Mouse (Mus musculus) forebrain, postnatal 0 days (tissue): Measurements from ENCODE around the gene Cckbr. TPM values are rescaled to one million over a fixed set of nuclear protein-coding genes. Genes with fewer than 3 reads are reported as not detected.
"Not testable (repeated sequence)": the region's sequence is repeated elsewhere in the genome, so short reads cannot be mapped to it uniquely, and the experiment has no call there.

Experiments used
- ATAC-seq: fragments of 200-750 bp; cut with Nextera tagmentation; 2 replicates; pipeline ENCODE4 v1.8.0; 2017; ENCODE audit warnings: mild to moderate bottlenecking, moderate library complexity
- DNase-seq: peaks from one replicate; pipeline ENCODE4 v3.0.0-alpha.2; 2015
- H3K27ac ChIP-seq: fragments of 300-500 bp; sonication (generic); 2 replicates; pipeline ENCODE4 v1.5.1; 2014; ENCODE audit warnings: low read depth, mild to moderate bottlenecking, antibody characterized with exemption, low read length, moderate library complexity, mixed read lengths
- H3K27me3 ChIP-seq: fragments of 300-500 bp; sonication (generic); 2 replicates; pipeline ENCODE4 v1.6.1; 2014; ENCODE audit warnings: mild to moderate bottlenecking, low read length, mixed read lengths; ENCODE audit not compliant: insufficient read depth
- H3K36me3 ChIP-seq: fragments of 300-500 bp; sonication (generic); 2 replicates; pipeline ENCODE4 v1.6.1; 2014; ENCODE audit warnings: mild to moderate bottlenecking, moderate library complexity; ENCODE audit not compliant: insufficient read depth
- H3K4me1 ChIP-seq: fragments of 300-500 bp; sonication (generic); 2 replicates; pipeline ENCODE4 v1.6.1; 2014; ENCODE audit warnings: antibody characterized with exemption; ENCODE audit not compliant: insufficient read depth
- H3K4me2 ChIP-seq: fragments of 300-500 bp; sonication (generic); 2 replicates; pipeline ENCODE4 v1.6.1; 2014; ENCODE audit warnings: low read depth, mild to moderate bottlenecking, moderate library complexity
- H3K4me3 ChIP-seq: fragments of 300-500 bp; sonication (generic); 2 replicates; pipeline ENCODE4 v1.5.1; 2014; ENCODE audit warnings: low read depth, low read length, mixed read lengths
- H3K9ac ChIP-seq: fragments of 300-500 bp; sonication (generic); 2 replicates; pipeline ENCODE4 v1.6.1; 2014; ENCODE audit warnings: mild to moderate bottlenecking
- H3K9me3 ChIP-seq: fragments of 300-500 bp; sonication (generic); 2 replicates; pipeline ENCODE4 v1.6.1; 2016; ENCODE audit warnings: low read length
- CTCF ChIP-seq: sonication (generic); IDR thresholded peaks from 2 replicates; pipeline ENCODE4 v1.5.1; 2016; ENCODE audit warnings: antibody characterized with exemption, control low read depth, low read depth
- WGBS: fragments of 180-500 bp; shearing (Covaris S2); extraction: QIAGEN DNeasy Blood & Tissue Kit; methylation state at CpG from one replicate; pipeline ENCODE4 v1.1.7; 2014; 5-methylcytosine and 5-hydroxymethylcytosine counted together
- polyA plus RNA-seq: library from polyadenylated mRNA; unstranded; fragments of >200 nt; fragmentation: Nextera tagmentation; extraction: Ambion mirVana; gene quantifications from 2 replicates; pipeline ENCODE4 v1.2.1, GENCODE M21; 2015
- total RNA-seq: library from RNA; depleted of rRNA; stranded (reverse); fragments of >200 nt; gene quantifications from 2 replicates; pipeline ENCODE4 v1.2.3, GENCODE M21; 2014

The Cckbr gene
- total and polyA plus RNA-seq, 2 experiments from 2014 or later, result 5.1 to 6.2 TPM

DNA sequence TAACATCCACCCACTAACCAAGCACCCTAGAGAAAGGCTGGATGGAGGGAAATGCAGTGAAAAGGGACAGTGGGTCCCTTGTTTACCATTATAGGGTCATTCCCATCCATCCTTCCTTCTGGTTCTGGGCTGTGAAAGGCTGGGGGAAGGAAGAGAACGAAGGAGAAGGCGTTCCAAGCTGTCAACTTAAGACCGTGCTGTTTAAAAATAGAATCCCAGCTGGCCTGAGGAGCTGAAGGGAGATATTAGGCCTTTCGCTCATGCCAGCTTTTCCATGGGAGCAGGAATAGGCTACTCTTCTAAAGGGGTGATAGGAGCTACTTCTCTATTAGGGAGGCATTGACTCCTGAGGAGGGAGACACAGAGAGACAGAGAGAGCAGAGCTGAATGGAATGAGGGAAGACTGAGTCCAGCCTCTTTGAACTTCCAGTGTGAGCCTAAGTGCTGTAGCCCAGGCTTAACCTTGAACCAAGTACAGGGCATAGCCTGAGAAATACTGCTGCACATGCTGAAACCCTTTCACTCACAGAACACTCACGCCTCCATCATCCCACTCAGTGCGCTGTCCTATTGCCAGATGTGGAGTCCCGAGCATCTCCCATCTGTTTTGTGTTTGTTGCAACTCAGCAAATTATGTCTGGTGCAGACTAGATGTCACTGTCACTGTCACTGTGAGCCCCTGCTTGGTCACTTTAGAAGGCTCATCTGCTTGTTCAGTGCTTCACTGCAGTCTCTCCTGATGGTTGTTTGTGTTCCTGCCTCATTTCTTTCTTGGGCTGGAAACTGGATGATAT is 12.6 kb downstream of the Cckbr start:
- 77% methylated on average over 7 of the region's 7 CpGs for WGBS
- H3K27me3 ChIP-seq, result no peaks in the 10 kb centered on the region
- ATAC-seq, result peak; percentile 38; the same call in 1 of the 2 replicates

DNA sequence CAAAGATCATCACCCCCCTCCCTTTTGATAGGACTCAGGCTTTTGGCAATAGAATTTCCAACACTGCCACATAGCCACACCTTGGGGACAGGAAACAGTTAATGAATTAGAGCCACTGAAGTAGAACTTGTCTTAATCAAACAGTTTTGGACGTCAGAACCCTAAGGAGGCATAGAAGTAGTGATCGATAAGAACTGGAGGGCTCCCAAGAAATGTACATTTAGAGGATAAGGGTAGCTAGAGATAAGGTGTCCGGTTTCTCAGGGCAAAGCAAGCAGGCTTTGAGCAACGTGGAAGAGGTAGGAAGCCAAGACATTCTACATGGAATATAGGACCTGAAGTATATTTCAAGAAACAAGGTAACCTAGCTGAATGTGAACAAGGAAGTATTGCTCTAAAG is 15.9 kb downstream of the Cckbr start:
- H3K36me3 ChIP-seq, result no peaks in the 10 kb centered on the region
- 65% methylated on average over 4 of the region's 4 CpGs for WGBS
- no peak overlapping the region for H3K27ac ChIP-seq
- H3K4me1 ChIP-seq, result no peaks in the 10 kb centered on the region
- no peak overlapping the region for H3K4me2 ChIP-seq
- H3K9me3 ChIP-seq, result no peaks in the 10 kb centered on the region
- no peak for ATAC-seq
- no peak for DNase-seq
- no peak for TF ChIP-seq CTCF
- H3K4me3 ChIP-seq, result no peak overlapping the region
- no peak overlapping the region for H3K9ac ChIP-seq
- H3K27me3 ChIP-seq, result no peaks in the 10 kb centered on the region

More for the DNA sequence above, 12.6 kb downstream of the Cckbr start:
- Histone ChIP-seq H3K36me3 (no peaks in the 10 kb centered on the region), H3K4me1 (no peaks in the 10 kb centered on the region), H3K9me3 (no peaks in the 10 kb centered on the region), H3K4me3 (no peak overlapping the region), H3K27ac (no peak overlapping the region), H3K4me2 (no peak overlapping the region), H3K9ac (no peak overlapping the region)
- DNase-seq, result no peak
- TF ChIP-seq CTCF, result no peak

DNA sequence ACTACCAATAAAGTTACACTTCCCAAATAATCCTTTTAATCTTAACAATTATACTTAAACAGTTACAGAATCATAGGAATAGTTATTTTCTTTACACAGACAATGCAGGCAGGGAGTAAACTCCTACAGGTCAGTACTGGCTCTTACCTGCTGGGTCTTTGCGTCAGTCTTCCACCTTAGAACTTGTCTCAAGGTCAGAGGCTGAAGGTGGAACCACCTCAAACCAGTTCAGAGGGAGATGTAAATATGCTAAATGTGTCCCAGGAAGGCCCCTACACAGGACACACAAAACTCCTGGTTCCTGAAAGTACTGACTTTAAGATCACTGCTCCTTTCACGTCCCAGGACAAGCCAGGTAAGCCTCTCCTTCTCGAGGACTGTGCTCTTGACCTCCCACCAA is 19.5 kb downstream of the Cckbr start:
- Histone ChIP-seq H3K4me3 (no peak overlapping the region), H3K4me1 (no peaks in the 10 kb centered on the region), H3K27ac (no peak overlapping the region), H3K9ac (no peak overlapping the region), H3K27me3 (no peaks in the 10 kb centered on the region), H3K36me3 (no peaks in the 10 kb centered on the region), H3K4me2 (no peak overlapping the region), H3K9me3 (no peaks in the 10 kb centered on the region)
- no peak for TF ChIP-seq CTCF
- no peak for ATAC-seq
- WGBS, result 88% methylated on average over 3 of the region's 3 CpGs
- no peak for DNase-seq

DNA sequence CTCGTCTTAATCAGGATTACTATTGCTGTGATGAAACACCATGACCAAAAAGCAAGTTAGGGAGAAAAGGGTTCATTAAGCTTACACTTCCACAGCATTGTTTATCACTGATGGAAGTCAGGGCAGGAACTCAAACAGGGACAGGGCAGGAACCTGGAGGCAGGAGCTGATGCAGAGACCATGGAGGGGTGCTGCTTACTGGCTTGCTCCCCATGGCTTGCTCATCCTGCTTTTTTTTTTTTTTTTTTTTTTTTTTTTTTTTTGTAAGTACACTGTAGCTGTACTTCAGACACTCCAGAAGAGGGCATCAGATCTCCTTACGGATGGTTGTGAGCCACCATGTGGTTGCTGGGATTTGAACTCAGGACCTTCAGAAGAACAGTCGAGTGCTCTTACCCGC is 27.8 kb downstream of the Cckbr start:
- WGBS, result 90% methylated on average over 4 of the region's 4 CpGs
- not testable (repeated sequence) for H3K4me3 ChIP-seq, H3K9ac ChIP-seq, H3K4me2 ChIP-seq, ATAC-seq, DNase-seq, H3K4me1 ChIP-seq, H3K36me3 ChIP-seq, H3K9me3 ChIP-seq, H3K27me3 ChIP-seq, H3K27ac ChIP-seq

DNA sequence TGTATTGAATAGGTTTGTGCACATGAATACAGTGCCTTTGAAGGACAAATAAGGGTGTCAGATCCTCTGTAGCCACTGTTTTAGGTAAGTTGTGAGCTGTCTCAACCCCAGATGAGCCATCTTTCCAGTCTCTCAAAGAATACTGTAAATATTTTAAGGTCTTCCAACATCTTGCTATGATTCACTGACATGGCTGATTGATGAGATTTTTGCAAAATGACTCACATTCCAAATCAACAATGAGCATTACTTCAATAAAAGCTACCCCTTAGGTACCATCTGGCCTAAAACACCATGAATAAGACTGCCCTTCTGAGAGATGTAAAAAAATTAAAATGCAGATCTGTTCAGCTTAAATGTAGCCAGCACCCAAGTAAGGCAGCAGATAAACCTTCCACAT is 33.0 kb downstream of the Cckbr start:
- Histone ChIP-seq H3K36me3 (no peaks in the 10 kb centered on the region), H3K27me3 (no peaks in the 10 kb centered on the region), H3K27ac (no peak overlapping the region), H3K9ac (no peak overlapping the region), H3K4me3 (no peak overlapping the region), H3K9me3 (no peaks in the 10 kb centered on the region), H3K4me1 (no peaks in the 10 kb centered on the region), H3K4me2 (no peak overlapping the region)
- ATAC-seq (no peak), DNase-seq (no peak)
- TF ChIP-seq CTCF, result no peak

DNA sequence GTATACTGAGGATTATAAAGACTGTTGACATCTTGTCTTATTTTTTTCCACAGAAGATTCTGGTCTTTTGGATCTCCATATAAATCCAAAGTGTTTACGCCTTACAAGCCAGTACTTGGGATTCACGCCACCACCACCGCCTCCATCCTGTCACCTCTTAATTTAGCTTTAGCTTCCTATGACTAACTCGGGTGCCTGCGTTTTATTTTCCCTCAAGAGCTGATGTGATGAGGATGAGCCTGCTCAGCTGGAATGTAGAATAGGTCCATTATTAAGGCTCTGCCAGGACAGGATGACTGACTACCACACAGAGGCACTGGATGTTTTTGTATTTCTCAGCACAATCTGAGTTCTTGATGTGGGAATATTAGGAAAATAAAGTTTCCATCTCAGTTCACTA is 40.0 kb downstream of the Cckbr start:
- H3K36me3 ChIP-seq, H3K27ac ChIP-seq, H3K9me3 ChIP-seq, H3K4me2 ChIP-seq, H3K4me3 ChIP-seq, DNase-seq, ATAC-seq, H3K9ac ChIP-seq, H3K4me1 ChIP-seq, H3K27me3 ChIP-seq: not testable (repeated sequence)
- WGBS, result 76% methylated on average over 5 of the region's 5 CpGs

DNA sequence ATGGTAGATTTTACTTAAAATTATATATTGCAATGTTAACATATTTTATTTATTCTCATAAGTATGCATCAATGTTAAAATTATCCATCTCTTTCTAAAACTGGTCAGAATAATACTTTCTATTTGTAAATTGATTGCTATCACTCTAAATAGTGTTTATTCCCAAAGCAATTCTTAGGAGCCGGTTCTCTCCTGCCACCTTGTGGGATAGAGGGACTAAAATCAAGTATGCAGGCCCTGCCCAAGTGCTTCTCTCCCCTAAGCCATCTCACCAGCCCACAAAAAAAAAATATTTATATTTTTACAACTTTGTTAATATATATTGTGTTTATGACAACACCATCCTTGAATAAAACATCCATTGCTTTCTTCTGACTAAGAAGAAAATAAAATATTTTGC is 47.1 kb downstream of the Cckbr start:
- TF ChIP-seq CTCF, result peak; percentile 52
- DNase-seq (peak; percentile 45), ATAC-seq (no peak)
- Histone ChIP-seq H3K4me2 (no peak overlapping the region), H3K9me3 (no peaks in the 10 kb centered on the region), H3K9ac (no peak overlapping the region), H3K4me1 (no peaks in the 10 kb centered on the region), H3K4me3 (no peak overlapping the region), H3K27ac (no peak overlapping the region), H3K36me3 (no peaks in the 10 kb centered on the region), H3K27me3 (no peaks in the 10 kb centered on the region)
- 52% methylated on average over 1 of the region's 1 CpGs for WGBS
